Mouse (Mus musculus): ENCODE measurements around the gene Gsdme.
A peak's percentile ranks its signal among the peaks of the same experiment; 100 is the strongest.

- TF ChIP-seq CTCF (IDR thresholded peaks at IDR 0.05 in 2 of 3, conservative IDR thresholded peaks at IDR 0.05 in 1 of 3; ENCODE audit: control insufficient read depth in 1 of 3, insufficient read depth in 1 of 3, low read depth in 2 of 3, low read length in 3 of 3, poor library complexity in 1 of 3, severe bottlenecking in 1 of 3) (no peak), TAL1 (IDR thresholded peaks at IDR 0.05; ENCODE audit: low read length) (no peak; the same call in 1 of the 2 replicates), EP300 (IDR thresholded peaks at IDR 0.05; ENCODE audit: low read depth in 1 of 2, low read length in 2 of 2) (peak; percentile 77 to 80), ZC3H11A (IDR thresholded peaks at IDR 0.05; ENCODE audit: low read depth, low read length) (no peak), ELF1 (IDR thresholded peaks at IDR 0.05; ENCODE audit: low read depth, low read length) (no peak), KAT2A (conservative IDR thresholded peaks at IDR 0.05; ENCODE audit: low read depth, low read length) (no peak), TCF12 (IDR thresholded peaks at IDR 0.05; ENCODE audit: low read depth, low read length) (peak; percentile 77), NELFE (IDR thresholded peaks at IDR 0.05; ENCODE audit: low read depth, low read length) (no peak), NRF1 (IDR thresholded peaks at IDR 0.05; ENCODE audit: insufficient read depth, low read depth, low read length, poor library complexity, severe bottlenecking) (no peak), MXI1 (IDR thresholded peaks at IDR 0.05; ENCODE audit: low read depth, low read length) (no peak), RAD21 (IDR thresholded peaks at IDR 0.05; ENCODE audit: low read depth, low read length) (no peak), ZKSCAN1 (IDR thresholded peaks at IDR 0.05; ENCODE audit: low read depth, low read length) (no peak), UBTF (IDR thresholded peaks at IDR 0.05; ENCODE audit: borderline replicate concordance, insufficient read depth, low read depth, low read length) (no peak)
These were observed 23.8 kb downstream of the Gsdme start for GRCm38 (mm10) chr6:50239902-50240301.

All from MEL (cell line).